Mouse (Mus musculus) kidney, postnatal 0 days (tissue): ENCODE data around the gene Scube3. TPM values are rescaled to one million over a fixed set of nuclear protein-coding genes. Genes with fewer than 3 reads are reported as not detected.
A peak's percentile ranks its signal among the peaks of the same experiment; 100 is the strongest.

Source experiments
- ATAC-seq: fragments of 200-750 bp; cut with Nextera tagmentation; replicated peaks from 2 replicates; pipeline ENCODE4 v1.8.0; 2017; ENCODE audit warnings: low read depth, moderate number of reproducible peaks, moderate TSS enrichment, moderate library complexity; ENCODE audit not compliant: low FRiP score
- DNase-seq: peaks from one replicate; pipeline ENCODE4 v3.0.0-alpha.2; 2016; ENCODE audit warnings: low spot score
- H3K27ac ChIP-seq: fragments of 300-500 bp; sonication (generic); 2 replicates; pipeline ENCODE4 v1.5.1; 2014; ENCODE audit warnings: mild to moderate bottlenecking
- H3K27me3 ChIP-seq: fragments of 300-500 bp; sonication (generic); 2 replicates; pipeline ENCODE4 v1.6.1; 2014; ENCODE audit warnings: low read length, mixed read lengths; ENCODE audit not compliant: insufficient read depth
- H3K36me3 ChIP-seq: fragments of 300-500 bp; sonication (generic); 2 replicates; pipeline ENCODE4 v1.6.1; 2014; ENCODE audit warnings: low read length, mixed read lengths; ENCODE audit not compliant: insufficient read depth
- H3K4me1 ChIP-seq: fragments of 300-500 bp; sonication (generic); replicated peaks from 2 replicates; pipeline ENCODE4 v1.6.1; 2014; ENCODE audit warnings: antibody characterized with exemption, low read length, mixed read lengths; ENCODE audit not compliant: insufficient read depth
- H3K4me2 ChIP-seq: fragments of 300-500 bp; sonication (generic); 2 replicates; pipeline ENCODE4 v1.6.1; 2014; ENCODE audit warnings: mild to moderate bottlenecking, low read length, moderate library complexity, mixed read lengths
- H3K4me3 ChIP-seq: fragments of 300-500 bp; sonication (generic); replicated peaks from 2 replicates; pipeline ENCODE4 v1.5.1; 2014; ENCODE audit warnings: low read depth, low read length
- H3K9ac ChIP-seq: fragments of 300-500 bp; sonication (generic); 2 replicates; pipeline ENCODE4 v1.6.1; 2014; ENCODE audit warnings: low read depth, low read length
- H3K9me3 ChIP-seq: fragments of 300-500 bp; sonication (generic); replicated peaks from 2 replicates; pipeline ENCODE4 v1.6.1; 2016; ENCODE audit warnings: low read length, inconsistent platforms, mixed read lengths
- CTCF ChIP-seq: IDR thresholded peaks from 2 replicates; pipeline ENCODE4 v1.5.1; 2016; ENCODE audit warnings: antibody characterized with exemption, low read depth, mild to moderate bottlenecking, moderate library complexity
- WGBS: fragments of 180-500 bp; shearing (Covaris S2); extraction: QIAGEN DNeasy Blood & Tissue Kit; methylation state at CpG from one replicate; pipeline ENCODE4 v1.1.7; 2014; 5-methylcytosine and 5-hydroxymethylcytosine counted together
- polyA plus RNA-seq: library from polyadenylated mRNA; unstranded; fragments of >200 nt; fragmentation: Nextera tagmentation; extraction: Ambion mirVana; gene quantifications from 2 replicates; pipeline ENCODE4 v1.2.1, GENCODE M21; 2015

The Scube3 gene
- polyA plus RNA-seq, 1 experiment from 2014 or later = 14.2 TPM

DNA sequence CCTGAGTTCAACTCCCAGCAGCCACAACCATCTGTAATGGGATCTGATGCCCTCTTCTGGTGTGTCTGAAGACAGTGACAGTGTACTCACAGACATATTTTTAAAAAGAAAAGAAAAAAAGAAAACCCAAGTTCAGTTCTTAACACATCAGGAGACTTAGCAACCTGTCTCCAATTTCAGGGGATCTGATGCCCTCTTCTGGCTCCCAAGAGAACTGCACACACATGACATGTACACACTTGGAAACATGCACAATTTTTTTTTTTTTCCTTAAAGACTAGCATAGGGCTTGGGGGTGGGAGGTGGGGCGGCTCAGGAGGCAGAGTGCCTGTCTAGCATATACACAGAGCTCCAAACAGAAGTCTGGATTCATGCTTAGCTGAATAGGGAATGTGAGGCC lies 41.3 kb upstream of the Scube3 start:
- peak; percentile 56 for TF ChIP-seq CTCF
- Histone ChIP-seq H3K4me3 (no peak overlapping the region), H3K27me3 (no peaks in the 10 kb centered on the region), H3K9ac (no peak overlapping the region), H3K9me3 (no peaks in the 10 kb centered on the region), H3K4me2 (no peak overlapping the region), H3K4me1 (0 out of 2 replicates have a peak, but pooled peaks cover 7% of the 10 kb centered on the region), H3K27ac (peak overlapping the region; percentile 76), H3K36me3 (no peaks in the 10 kb centered on the region)
- DNase-seq (no peak), ATAC-seq (no peak)
- 79% methylated on average over 1 of the region's 1 CpGs for WGBS

DNA sequence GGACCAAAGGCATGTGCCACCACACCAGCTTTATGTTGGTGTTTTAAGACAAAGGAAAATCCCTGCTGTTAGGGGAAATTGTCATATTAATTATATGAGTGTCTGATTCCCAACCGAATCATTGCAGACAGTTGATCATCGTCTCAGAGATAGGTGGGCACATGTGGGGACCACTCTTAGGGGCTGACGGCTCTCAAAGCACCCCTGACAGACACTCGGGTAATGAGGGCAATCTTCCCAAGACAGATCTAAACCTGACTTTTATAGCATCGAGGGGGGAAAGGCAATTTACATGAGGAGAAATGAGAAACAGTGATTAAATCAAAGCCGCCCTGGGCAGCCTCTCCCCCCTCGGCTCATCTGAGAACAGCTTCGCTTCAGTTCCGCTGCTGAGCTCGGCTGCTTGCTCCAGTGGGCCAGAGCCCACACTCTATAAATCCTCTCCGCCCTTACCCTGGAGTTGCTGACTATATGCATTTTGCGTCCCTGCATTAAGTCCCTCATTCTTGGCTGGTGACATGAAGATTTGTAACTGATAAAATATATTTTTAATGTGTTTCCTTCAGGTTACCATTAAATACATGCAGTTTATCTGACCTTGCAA lies 40.6 kb upstream of the Scube3 start:
- Histone ChIP-seq H3K27me3 (no peaks in the 10 kb centered on the region), H3K4me1 (0 out of 2 replicates have a peak, but pooled peaks cover 7% of the 10 kb centered on the region), H3K4me2 (no peak overlapping the region), H3K27ac (peak overlapping the region; percentile 76), H3K36me3 (no peaks in the 10 kb centered on the region), H3K9ac (no peak overlapping the region), H3K4me3 (no peak overlapping the region), H3K9me3 (no peaks in the 10 kb centered on the region)
- ATAC-seq = peak; percentile 68; the same call in 1 of the 2 replicates
- 8% methylated on average over 12 of the region's 12 CpGs for WGBS
- peak; percentile 88 for DNase-seq
- TF ChIP-seq CTCF = no peak

- Histone ChIP-seq H3K27ac (peak overlapping the region; percentile 76), H3K4me1 (0 out of 2 replicates have a peak, but pooled peaks cover 7% of the 10 kb centered on the region), H3K4me3 (no peak overlapping the region), H3K4me2 (no peak overlapping the region), H3K9ac (no peak overlapping the region), H3K27me3 (no peaks in the 10 kb centered on the region), H3K36me3 (no peaks in the 10 kb centered on the region), H3K9me3 (no peaks in the 10 kb centered on the region)
- WGBS = 13% methylated on average over 10 of the region's 10 CpGs
- DNase-seq (peak; percentile 85), ATAC-seq (peak; percentile 57)
- TF ChIP-seq CTCF = no peak
Measured at GRCm38 (mm10) chr17:28101902-28102319, 40.0 kb upstream of the Scube3 start.

GRCm38 (mm10) chr17:28104416-28104815 lies 37.5 kb upstream of the Scube3 start:
- Histone ChIP-seq H3K9me3 (no peaks in the 10 kb centered on the region), H3K4me3 (no peak overlapping the region), H3K4me1 (0 out of 2 replicates have a peak, but pooled peaks cover 7% of the 10 kb centered on the region), H3K4me2 (no peak overlapping the region), H3K36me3 (no peaks in the 10 kb centered on the region), H3K9ac (no peak overlapping the region), H3K27ac (no peak overlapping the region), H3K27me3 (no peaks in the 10 kb centered on the region)
- no peak for ATAC-seq
- TF ChIP-seq CTCF = no peak
- WGBS = 59% methylated on average over 6 of the region's 6 CpGs
- DNase-seq = no peak

GRCm38 (mm10) chr17:28106352-28106751 lies 35.6 kb upstream of the Scube3 start:
- ATAC-seq (no peak), DNase-seq (no peak)
- Histone ChIP-seq H3K9me3 (no peaks in the 10 kb centered on the region), H3K4me3 (no peak overlapping the region), H3K4me1 (0 out of 2 replicates have a peak, but pooled peaks cover 7% of the 10 kb centered on the region), H3K36me3 (no peaks in the 10 kb centered on the region), H3K9ac (no peak overlapping the region), H3K27ac (no peak overlapping the region), H3K4me2 (no peak overlapping the region), H3K27me3 (no peaks in the 10 kb centered on the region)
- TF ChIP-seq CTCF = peak; percentile 58
- 83% methylated on average over 6 of the region's 6 CpGs for WGBS

GRCm38 (mm10) chr17:28107275-28107674 lies 34.7 kb upstream of the Scube3 start:
- ATAC-seq (no peak), DNase-seq (no peak)
- Histone ChIP-seq H3K27ac (no peak overlapping the region), H3K4me1 (0 out of 2 replicates have a peak, but pooled peaks cover 2% of the 10 kb centered on the region), H3K9ac (no peak overlapping the region), H3K4me3 (no peak overlapping the region), H3K4me2 (no peak overlapping the region), H3K27me3 (no peaks in the 10 kb centered on the region), H3K9me3 (no peaks in the 10 kb centered on the region), H3K36me3 (no peaks in the 10 kb centered on the region)
- WGBS = 10% methylated on average over 14 of the region's 14 CpGs
- no peak for TF ChIP-seq CTCF
